Mouse (Mus musculus) C2C12 (cell line): ENCODE data around the gene Car9.

Experiments used
- CTCF ChIP-seq: IDR thresholded peaks from one replicate; pipeline ENCODE4 v1.5.1; 2011; ENCODE audit not compliant: control insufficient read depth, insufficient read depth, insufficient read length
- MAX ChIP-seq: IDR thresholded peaks from one replicate; pipeline ENCODE4 v1.6.1; 2011; ENCODE audit warnings: mild to moderate bottlenecking, control low read depth
- MYOD1 ChIP-seq: IDR thresholded peaks from one replicate; pipeline ENCODE4 v1.6.1; 2011; ENCODE audit warnings: low read depth; ENCODE audit not compliant: control insufficient read depth, insufficient read length
- USF1 ChIP-seq: IDR thresholded peaks from one replicate; pipeline ENCODE4 v1.6.1; 2011; ENCODE audit warnings: low read depth, mild to moderate bottlenecking, control low read depth, moderate library complexity

DNA sequence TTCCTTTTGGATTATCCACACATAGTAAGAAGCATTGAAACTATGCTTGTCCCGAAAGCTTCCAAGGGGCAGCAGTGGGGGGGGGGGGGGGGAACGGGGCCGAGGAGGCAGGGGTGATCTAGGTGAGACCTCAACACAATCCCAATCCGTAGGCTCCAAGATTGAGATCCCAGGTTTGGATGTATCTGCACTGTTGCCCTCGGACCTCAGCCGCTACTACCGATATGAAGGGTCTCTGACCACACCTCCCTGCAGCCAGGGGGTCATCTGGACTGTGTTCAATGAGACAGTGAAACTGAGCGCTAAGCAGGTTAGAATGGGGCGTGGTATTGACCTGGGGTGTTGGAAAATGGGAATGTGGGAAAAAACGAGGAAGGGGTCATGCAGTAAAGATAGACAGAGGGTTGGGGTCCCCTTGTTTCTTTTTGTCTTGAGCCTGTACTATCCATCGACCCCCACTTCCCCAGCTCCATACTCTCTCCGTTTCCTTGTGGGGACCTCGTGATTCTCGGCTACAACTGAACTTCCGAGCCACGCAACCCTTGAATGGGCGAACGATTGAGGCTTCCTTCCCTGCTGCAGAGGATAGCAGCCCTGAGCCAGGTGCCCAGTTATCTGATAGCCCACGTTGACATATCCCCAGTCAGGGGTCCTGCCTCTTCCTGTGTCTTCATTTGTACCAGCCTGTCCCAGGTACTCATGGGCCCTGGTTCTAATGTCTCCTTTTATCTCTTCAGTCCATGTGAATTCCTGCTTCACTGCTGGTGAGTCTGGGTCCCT, 5.1 kb downstream of the Car9 start:
- TF ChIP-seq USF1, result no peak
- no peak for TF ChIP-seq CTCF
- TF ChIP-seq MAX, result no peak
- TF ChIP-seq MYOD1, result no peak
